Mouse (Mus musculus): Measurements from ENCODE around the gene Pmp22. TPM values are rescaled to one million over a fixed set of nuclear protein-coding genes. Genes with fewer than 3 reads are reported as not detected.

The Pmp22 gene
- total and polyA plus RNA-seq, 3 experiments, result not detected

DNA sequence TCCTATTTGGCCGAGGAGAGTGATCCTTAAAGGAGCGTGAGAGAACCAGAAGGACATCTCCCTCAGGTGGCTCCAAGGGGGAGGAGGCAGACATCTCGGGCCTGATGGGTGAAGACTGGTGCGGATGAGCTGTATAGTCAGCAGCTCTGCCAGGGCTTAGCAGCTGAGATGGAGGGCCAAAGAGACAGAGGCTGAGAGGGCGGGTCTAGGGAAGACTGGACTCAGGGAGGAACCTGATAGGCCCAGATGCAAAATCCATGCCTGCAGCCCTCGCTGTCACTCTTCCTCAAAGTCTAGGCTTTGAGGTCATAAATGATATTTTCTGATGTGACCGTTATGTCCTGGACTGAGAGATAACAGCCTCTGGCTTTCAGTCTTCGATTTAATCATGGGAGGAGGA, 1.8 kb upstream of the Pmp22 start:
- no peak overlapping the region for H3K27ac ChIP-seq (ENCODE audit: control insufficient read depth, low read depth, low read length)
- no peak overlapping the region for H3K4me3 ChIP-seq (ENCODE audit: control insufficient read depth in 1 of 2, insufficient read depth in 1 of 2, low read depth in 2 of 2, low read length in 2 of 2)
- no peaks in the 10 kb centered on the region for H3K4me1 ChIP-seq (ENCODE audit: control insufficient read depth in 1 of 2, insufficient read depth in 2 of 2, low read length in 2 of 2)
- H3K79me2 ChIP-seq (ENCODE audit: control insufficient read depth, insufficient read depth, low read length, poor library complexity), result no peaks in the 10 kb centered on the region
- H3K9ac ChIP-seq (ENCODE audit: control insufficient read depth, low read depth, low read length, poor library complexity, severe bottlenecking), result no peak overlapping the region
- no peaks in the 10 kb centered on the region for H3K36me3 ChIP-seq (ENCODE audit: control insufficient read depth in 1 of 2, insufficient read depth in 2 of 2, low read length in 2 of 2)
- no peak for DNase-seq (ENCODE audit: low read depth, low spot score)
- TF ChIP-seq POLR2AphosphoS2 (IDR thresholded peaks at IDR 0.05; ENCODE audit: low read length), result no peak
- no peak for TF ChIP-seq ETS1 (IDR thresholded peaks at IDR 0.05; ENCODE audit: low read depth, low read length)
- TF ChIP-seq ZNF384 (IDR thresholded peaks at IDR 0.05; ENCODE audit: low read depth, low read length), result no peak
- no peak for TF ChIP-seq USF1 (IDR thresholded peaks at IDR 0.05; ENCODE audit: low read depth, low read length)
- TF ChIP-seq CTCF (IDR thresholded peaks at IDR 0.05 in 2 of 3, conservative IDR thresholded peaks at IDR 0.05 in 1 of 3; ENCODE audit: control insufficient read depth in 1 of 3, insufficient read depth in 1 of 3, low read depth in 2 of 3, low read length in 3 of 3, poor library complexity in 1 of 3, severe bottlenecking in 1 of 3), result no peak
- TF ChIP-seq MAX (IDR thresholded peaks at IDR 0.05; ENCODE audit: low read length), result no peak
- TF ChIP-seq MAZ (IDR thresholded peaks at IDR 0.05; ENCODE audit: low read depth, low read length), result no peak
- no peaks in the 10 kb centered on the region for H3K27me3 ChIP-seq (ENCODE audit: control insufficient read depth in 1 of 2, insufficient read depth in 2 of 2, low read length in 2 of 2)
- no peaks in the 10 kb centered on the region for H3K9me3 ChIP-seq (replicated peaks; ENCODE audit: insufficient read depth, low read length)

GRCm38 (mm10) chr11:63127513-63127912, 1.3 kb upstream of the Pmp22 start:
- TF ChIP-seq ZMIZ1 (IDR thresholded peaks at IDR 0.05; ENCODE audit: low read depth, low read length) (no peak), GATA1 (IDR thresholded peaks at IDR 0.05; ENCODE audit: low read depth, low read length) (no peak), ETS1 (IDR thresholded peaks at IDR 0.05; ENCODE audit: low read depth, low read length) (no peak), TBP (IDR thresholded peaks at IDR 0.05; ENCODE audit: low read depth, low read length) (no peak), NELFE (IDR thresholded peaks at IDR 0.05; ENCODE audit: low read depth, low read length) (no peak), POLR2AphosphoS2 (IDR thresholded peaks at IDR 0.05; ENCODE audit: low read length) (no peak), USF1 (IDR thresholded peaks at IDR 0.05; ENCODE audit: low read depth, low read length) (no peak), CHD2 (IDR thresholded peaks at IDR 0.05; ENCODE audit: low read length) (no peak), HCFC1 (IDR thresholded peaks at IDR 0.05; ENCODE audit: low read depth, low read length) (no peak), MXI1 (IDR thresholded peaks at IDR 0.05; ENCODE audit: low read depth, low read length) (no peak), KAT2A (conservative IDR thresholded peaks at IDR 0.05; ENCODE audit: low read depth, low read length) (no peak), GABPA (IDR thresholded peaks at IDR 0.05; ENCODE audit: low read depth, low read length) (no peak)
- Histone ChIP-seq H3K9me3 (replicated peaks; ENCODE audit: insufficient read depth, low read length) (no peaks in the 10 kb centered on the region), H3K79me2 (ENCODE audit: control insufficient read depth, insufficient read depth, low read length, poor library complexity) (no peaks in the 10 kb centered on the region), H3K4me3 (ENCODE audit: control insufficient read depth in 1 of 2, insufficient read depth in 1 of 2, low read depth in 2 of 2, low read length in 2 of 2) (no peak overlapping the region), H3K27ac (ENCODE audit: control insufficient read depth, low read depth, low read length) (no peak overlapping the region), H3K4me1 (ENCODE audit: control insufficient read depth in 1 of 2, insufficient read depth in 2 of 2, low read length in 2 of 2) (no peaks in the 10 kb centered on the region), H3K36me3 (ENCODE audit: control insufficient read depth in 1 of 2, insufficient read depth in 2 of 2, low read length in 2 of 2) (no peaks in the 10 kb centered on the region), H3K27me3 (ENCODE audit: control insufficient read depth in 1 of 2, insufficient read depth in 2 of 2, low read length in 2 of 2) (no peaks in the 10 kb centered on the region), H3K9ac (ENCODE audit: control insufficient read depth, low read depth, low read length, poor library complexity, severe bottlenecking) (no peak overlapping the region)
- no peak for DNase-seq (ENCODE audit: low read depth, low spot score)

- no peaks in the 10 kb centered on the region for H3K36me3 ChIP-seq (ENCODE audit: control insufficient read depth in 1 of 2, insufficient read depth in 2 of 2, low read length in 2 of 2)
- no peak for DNase-seq (ENCODE audit: low read depth, low spot score)
- no peaks in the 10 kb centered on the region for H3K4me1 ChIP-seq (ENCODE audit: control insufficient read depth in 1 of 2, insufficient read depth in 2 of 2, low read length in 2 of 2)
- no peak overlapping the region for H3K27ac ChIP-seq (ENCODE audit: control insufficient read depth, low read depth, low read length)
- no peak overlapping the region for H3K4me3 ChIP-seq (ENCODE audit: control insufficient read depth in 1 of 2, insufficient read depth in 1 of 2, low read depth in 2 of 2, low read length in 2 of 2)
- H3K9ac ChIP-seq (ENCODE audit: control insufficient read depth, low read depth, low read length, poor library complexity, severe bottlenecking), result no peak overlapping the region
- no peaks in the 10 kb centered on the region for H3K9me3 ChIP-seq (replicated peaks; ENCODE audit: insufficient read depth, low read length)
- H3K27me3 ChIP-seq (ENCODE audit: control insufficient read depth in 1 of 2, insufficient read depth in 2 of 2, low read length in 2 of 2), result no peaks in the 10 kb centered on the region
- no peak for TF ChIP-seq USF1 (IDR thresholded peaks at IDR 0.05; ENCODE audit: low read depth, low read length)
- no peaks in the 10 kb centered on the region for H3K79me2 ChIP-seq (ENCODE audit: control insufficient read depth, insufficient read depth, low read length, poor library complexity)
Measured at GRCm38 (mm10) chr11:63129375-63129774, 593 bp downstream of the Pmp22 start.
